Mouse (Mus musculus) heart, adult 2 months (tissue): ENCODE results near the gene Gucy2c.

ENCODE experiments used
- CTCF ChIP-seq: fragments of 200-600 bp; IDR thresholded peaks from 2 replicates; pipeline ENCODE4 v1.8.1; 2022; ENCODE audit warnings: antibody characterized with exemption, mild to moderate bottlenecking, moderate library complexity
- EP300 ChIP-seq: fragments of 200-500 bp; IDR thresholded peaks from 2 replicates; pipeline ENCODE4 v1.6.1; 2011; ENCODE audit warnings: low read depth, low read length, control low read depth; ENCODE audit not compliant: insufficient read depth
- POLR2A ChIP-seq: fragments of 200-500 bp; IDR thresholded peaks from 2 replicates; pipeline ENCODE4 v1.6.1; 2011; ENCODE audit warnings: mild to moderate bottlenecking, low read depth, low read length, control low read depth; ENCODE audit not compliant: insufficient read depth

DNA sequence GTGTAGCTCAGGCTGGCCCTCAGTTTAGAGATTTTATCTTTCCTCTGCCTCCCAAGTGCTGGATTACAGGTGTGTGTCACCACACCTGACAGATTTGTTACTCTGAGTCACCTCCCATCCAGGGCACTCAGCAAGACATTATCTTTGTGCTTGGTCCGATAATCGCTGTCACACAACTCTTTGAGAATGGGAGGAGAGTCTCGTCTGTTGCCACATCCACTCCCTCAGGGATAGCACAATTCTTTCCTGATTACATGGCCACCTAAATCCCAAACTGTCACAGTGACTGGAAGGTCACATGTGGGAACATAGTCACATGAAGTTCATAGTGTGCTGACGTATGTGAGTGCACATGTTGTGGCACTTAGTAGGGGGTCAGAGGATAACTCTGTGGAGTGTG lies 123.3 kb downstream of the Gucy2c start:
- TF ChIP-seq CTCF (no peak), EP300 (no peak), POLR2A (no peak)
